Mouse (Mus musculus) frontal cortex, adult 2 months (tissue): ENCODE measurements around the gene Rgs8. TPM values are rescaled to one million over a fixed set of nuclear protein-coding genes. Genes with fewer than 3 reads are reported as not detected.

Experiments used
- DNase-seq, 2 experiments: peaks; one replicate each; pipeline ENCODE4 v3.0.0; 2022; ENCODE audit warnings: low spot score in 1 of 2; ENCODE audit errors: extremely low spot score in 1 of 2
- polyA plus RNA-seq: library from polyadenylated mRNA; depleted of rRNA; stranded (reverse); fragments of >200 nt; gene quantifications from 2 replicates; pipeline ENCODE4 v1.2.3, GENCODE M21; 2012

Rgs8 gene
- polyA plus RNA-seq, 1 experiment = 32.9 TPM

GRCm38 (mm10) chr1:153672698-153673097 lies 19.9 kb downstream of the Rgs8 start:
- DNase-seq = peak in 1 of 2 experiments; percentile 60

DNA sequence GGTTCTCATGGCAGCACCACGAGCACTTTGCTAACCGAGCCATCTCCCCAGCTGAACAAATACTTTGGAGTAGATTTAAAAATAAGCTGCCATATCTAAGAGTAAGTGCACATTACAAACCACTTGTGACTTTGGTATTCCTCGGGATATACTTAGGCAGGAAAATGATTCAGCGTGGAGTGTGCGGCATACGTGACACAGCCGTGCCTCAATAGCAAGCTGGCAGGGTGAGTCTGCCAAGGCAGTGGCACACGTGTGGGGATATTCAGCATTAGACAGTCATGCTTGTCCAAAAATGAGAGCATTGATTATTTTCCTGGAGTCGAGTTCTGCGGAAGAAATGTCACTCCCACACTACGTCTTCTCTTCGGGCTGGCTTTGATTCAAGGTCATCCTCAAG lies 21.1 kb downstream of the Rgs8 start:
- DNase-seq = peak in 1 of 2 experiments; percentile 57

DNA sequence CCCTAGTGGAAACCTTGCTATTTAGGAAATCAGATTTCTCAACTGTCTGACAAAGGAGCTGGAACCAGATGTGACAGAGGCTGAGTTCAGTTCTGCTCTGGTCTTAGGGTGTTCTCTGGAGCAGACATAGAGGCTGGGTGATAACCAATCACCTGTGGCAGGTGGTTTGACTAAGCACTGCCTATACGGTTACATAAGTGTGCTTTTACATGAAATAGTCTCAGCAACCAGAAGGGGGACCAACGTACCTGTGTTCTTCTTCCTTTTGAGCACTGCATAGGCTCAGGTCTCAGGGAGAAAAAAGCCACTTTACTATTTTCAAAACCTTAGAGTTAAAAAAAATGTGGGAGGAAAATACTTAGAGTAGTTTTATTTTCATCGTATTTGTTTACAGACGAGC lies 22.8 kb downstream of the Rgs8 start:
- DNase-seq = no peak

GRCm38 (mm10) chr1:153677635-153678034 lies 24.8 kb downstream of the Rgs8 start:
- DNase-seq = no peak

DNA sequence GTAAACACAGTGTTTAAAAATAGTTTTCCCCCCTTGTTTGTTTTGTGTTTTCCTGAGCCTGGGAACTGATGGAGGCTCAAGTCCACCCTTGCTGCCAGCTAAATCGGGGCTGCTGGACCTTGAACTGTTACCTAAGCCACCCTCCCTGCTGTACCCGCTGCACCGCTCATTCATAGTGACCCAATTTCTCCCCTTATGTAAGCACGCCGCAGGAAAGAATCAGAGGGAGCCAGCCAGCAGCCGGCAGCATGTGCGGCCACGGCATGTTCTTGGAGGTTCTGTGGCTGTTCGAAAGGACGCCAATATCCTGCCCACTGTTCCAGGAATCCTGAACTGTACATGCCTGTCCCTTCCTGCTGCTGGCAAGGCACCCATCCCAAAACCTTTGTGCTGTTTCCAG lies 26.3 kb downstream of the Rgs8 start:
- peak; percentile 53 to 83 for DNase-seq

DNA sequence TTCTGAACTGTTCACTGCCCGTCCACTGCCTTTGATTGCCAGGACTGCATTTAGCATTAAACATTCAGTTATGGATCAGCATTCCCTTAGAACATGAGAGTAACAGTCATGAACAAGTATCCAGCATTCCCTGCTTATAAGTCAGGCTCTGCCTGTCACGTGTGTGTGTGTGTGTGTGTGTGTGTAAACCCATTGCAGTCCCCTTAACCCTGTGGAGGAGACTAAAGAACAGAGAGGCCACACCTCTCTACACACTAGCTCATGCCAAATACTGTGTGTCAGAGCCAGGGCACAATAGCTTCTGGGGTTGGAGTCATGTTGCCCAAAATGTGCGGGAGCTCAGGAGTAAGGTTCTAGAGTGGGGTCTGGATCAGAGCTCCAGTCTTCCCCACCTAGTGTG lies 26.8 kb downstream of the Rgs8 start:
- DNase-seq = no peak

DNA sequence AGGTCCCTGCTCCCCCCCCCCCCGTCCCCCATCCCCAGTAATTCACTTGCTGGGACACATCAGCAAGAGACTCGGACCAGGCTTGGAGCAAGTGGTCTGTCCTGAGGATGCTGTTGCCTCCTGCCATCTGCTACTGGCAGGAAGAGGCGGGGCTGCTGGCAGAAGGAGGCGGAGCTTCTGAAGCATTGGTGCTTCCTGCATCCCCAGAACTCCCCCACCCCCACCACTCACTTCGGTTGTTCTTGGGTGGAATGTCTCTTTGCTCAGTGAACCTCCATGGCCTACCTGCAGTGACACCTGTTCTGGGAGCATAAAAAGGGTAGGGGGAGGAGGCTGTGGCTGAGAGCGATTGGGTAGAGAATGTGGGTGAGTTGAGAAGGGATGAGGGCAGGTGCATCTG lies 27.5 kb downstream of the Rgs8 start:
- DNase-seq = no peak

DNA sequence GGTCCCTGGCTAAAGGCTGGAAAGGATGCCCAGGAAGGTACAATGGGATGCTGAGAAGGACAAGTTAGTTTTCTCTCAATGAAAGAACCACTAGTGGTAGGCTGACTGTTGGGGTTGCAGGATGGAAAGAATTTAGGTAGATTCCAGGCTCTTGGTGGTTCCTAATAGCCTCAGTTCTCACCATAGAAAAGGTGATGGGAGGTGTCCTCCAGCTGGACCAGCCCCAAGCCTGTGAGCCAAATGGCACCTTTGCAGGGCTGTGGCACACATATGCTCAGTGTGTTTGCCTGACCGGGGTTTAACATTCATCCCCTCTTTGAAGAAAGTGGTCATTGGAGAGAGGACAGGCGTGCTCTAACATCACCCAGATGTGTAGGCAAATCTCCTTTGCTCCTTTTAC lies 28.2 kb downstream of the Rgs8 start:
- DNase-seq = no peak

DNA sequence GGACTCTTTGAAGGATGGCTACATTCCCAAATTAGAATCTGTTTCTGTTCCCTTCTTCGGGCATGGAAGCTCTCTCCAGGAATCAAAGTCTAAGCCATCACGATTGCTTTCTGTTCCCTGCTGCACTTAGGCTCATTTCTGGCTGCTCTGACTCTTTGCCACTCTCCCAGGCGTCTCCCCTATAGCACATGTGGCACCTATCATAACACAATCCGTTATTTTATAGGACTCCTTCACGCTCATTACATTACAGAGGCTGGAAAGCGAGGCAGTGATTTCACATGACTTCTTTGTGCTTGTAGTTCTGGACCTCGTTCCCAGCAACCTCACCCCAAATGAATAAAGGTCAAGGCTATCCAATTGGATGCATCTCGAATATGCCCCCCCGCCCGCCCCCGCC lies 30.4 kb downstream of the Rgs8 start:
- DNase-seq = no peak

GRCm38 (mm10) chr1:153685630-153686029 lies 32.8 kb downstream of the Rgs8 start:
- no peak for DNase-seq

GRCm38 (mm10) chr1:153692526-153692925 lies 39.7 kb downstream of the Rgs8 start:
- no peak for DNase-seq

GRCm38 (mm10) chr1:153694372-153695120 lies 41.7 kb downstream of the Rgs8 start:
- no peak for DNase-seq

DNA sequence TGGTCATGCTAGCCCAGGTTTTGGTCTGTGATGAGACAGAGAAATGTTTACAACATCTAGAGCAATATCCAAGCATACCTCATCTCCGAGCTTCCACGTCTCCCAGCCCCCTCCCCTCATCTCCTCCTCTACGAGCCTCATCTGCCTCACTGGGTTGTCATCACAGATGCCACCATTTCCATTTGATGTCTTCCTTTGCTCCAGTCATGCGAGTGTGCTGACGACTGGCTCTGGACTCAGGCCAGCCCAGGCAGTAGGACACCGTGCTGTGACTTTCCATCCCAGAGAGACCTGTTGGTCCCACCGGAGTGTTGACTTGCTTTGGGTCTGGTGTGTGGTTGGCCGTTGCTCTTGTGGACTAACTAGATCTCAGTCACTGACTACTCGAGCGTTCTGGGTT lies 42.6 kb downstream of the Rgs8 start:
- no peak for DNase-seq

DNA sequence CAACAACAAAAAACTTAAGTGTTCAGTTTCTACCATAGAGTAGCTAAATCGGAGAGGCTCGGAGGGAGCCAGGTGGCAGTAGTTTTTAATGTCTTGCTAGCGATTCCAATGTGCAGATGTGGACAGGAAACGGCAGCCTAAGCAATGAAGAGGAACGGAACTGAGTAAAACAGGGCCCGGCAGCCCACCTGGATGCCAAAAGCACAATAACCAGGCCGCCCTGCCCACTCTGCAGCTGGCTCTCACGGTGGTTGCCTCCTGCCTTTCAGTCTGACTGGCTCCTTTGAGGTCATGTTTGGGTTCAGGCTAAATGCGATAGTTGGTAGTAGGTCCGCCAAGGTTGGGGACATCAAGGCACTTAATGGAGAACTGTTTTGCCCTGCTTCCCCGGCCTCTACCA lies 43.3 kb downstream of the Rgs8 start:
- no peak for DNase-seq

GRCm38 (mm10) chr1:153696541-153696940 lies 43.7 kb downstream of the Rgs8 start:
- DNase-seq = no peak

DNA sequence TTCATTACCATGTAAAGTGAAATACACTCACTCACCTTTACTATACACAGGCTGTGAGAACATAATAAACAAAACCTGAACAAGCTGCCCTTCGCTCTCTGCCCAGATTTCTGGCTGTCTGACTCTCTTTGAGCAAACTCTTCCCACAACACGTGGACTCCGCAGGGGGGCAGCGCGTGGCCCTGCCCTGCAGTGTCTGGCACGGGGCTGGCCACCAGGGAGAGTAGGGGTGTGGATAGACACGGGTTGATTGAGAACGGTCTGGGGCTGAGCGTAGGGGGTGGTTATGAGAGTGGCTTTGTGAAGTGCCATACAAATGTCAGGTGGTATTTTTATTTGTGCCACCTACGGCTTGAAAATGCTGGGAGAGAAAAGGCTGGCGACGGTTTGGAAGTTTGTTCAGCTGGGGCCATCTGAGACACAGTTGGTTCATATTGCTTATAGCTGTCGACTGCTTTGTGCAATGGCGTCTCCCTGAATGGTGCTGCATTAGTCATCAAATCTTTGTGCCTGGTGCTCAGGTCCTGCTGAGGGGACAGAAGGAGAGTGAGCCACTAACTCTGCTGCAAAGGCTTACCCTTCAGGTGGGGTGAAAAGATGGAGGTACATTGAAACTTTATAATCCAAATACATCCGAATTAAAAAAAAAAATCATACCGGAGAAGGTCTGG lies 44.9 kb downstream of the Rgs8 start:
- DNase-seq = no peak

DNA sequence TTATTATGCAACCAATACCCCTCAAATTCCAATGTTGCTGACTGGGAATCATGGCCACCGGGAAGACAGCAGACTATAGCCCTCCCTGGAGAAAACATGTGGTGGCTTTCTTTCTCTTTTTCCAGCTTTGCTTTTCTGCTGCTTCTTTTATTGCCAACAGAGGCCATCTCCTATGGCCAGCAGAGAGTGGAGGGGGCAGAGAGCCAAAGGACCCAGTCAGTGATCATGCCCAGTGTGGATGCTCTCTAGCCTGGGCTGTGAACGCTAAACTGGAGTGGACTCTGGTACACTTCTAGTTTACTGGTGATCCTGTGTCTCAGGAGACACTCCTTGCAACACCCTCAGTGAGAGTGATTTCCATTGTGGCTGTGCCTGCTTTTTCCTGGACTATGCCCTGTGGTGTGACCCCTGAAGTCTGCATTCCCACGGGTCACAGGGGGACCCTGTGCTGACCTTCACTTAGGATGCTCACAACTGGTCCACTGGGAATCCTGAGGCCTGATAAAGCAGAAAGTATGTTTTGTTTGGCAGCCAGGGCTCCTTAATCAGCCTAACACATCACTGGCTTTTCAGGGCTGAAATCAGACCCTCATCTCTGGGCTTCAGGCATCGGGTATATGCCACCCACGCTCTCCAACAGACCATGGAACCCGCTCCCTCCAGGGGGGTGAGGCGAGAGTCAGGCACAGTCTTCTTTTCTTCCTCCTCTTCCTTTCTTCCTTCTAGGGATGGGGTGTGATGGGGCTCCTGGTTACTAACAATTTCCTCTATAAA lies 45.7 kb downstream of the Rgs8 start:
- DNase-seq = no peak

DNA sequence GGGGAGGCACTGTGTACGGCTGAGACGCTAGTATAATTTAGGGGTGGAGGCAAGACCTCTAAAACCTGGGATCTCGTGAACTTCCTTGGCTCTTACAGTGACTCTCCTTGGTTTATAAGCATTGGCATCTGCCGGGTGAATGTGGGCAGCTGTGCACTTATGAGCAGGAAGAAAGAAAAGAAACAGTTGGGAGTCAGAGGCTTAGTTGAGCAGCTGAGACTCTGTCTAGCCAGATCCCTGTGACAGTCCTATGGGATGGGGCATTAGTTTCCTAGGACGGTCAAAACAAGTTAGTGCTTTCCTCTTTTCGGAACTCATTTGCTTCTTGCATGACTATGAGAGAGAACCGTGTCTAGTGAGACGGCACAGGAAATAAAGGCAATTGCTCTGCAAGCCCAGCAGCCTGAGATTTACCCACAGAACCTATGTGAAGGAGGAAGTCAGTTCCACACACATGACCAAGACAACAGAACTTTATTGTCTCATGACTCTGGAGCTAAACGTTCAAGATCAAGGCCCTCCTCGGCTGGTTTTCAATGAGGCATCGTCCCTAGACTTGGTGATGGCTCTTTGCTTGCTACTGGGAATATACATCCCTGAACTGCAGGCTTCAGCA lies 47.7 kb downstream of the Rgs8 start:
- no peak for DNase-seq

- no peak for DNase-seq
Observed at GRCm38 (mm10) chr1:153701461-153701860, 48.6 kb downstream of the Rgs8 start.

GRCm38 (mm10) chr1:153702166-153702852 lies 49.5 kb downstream of the Rgs8 start:
- no peak for DNase-seq
